ENCODE assay signal across 25 mouse cellular contexts in the genomic region with DNA sequence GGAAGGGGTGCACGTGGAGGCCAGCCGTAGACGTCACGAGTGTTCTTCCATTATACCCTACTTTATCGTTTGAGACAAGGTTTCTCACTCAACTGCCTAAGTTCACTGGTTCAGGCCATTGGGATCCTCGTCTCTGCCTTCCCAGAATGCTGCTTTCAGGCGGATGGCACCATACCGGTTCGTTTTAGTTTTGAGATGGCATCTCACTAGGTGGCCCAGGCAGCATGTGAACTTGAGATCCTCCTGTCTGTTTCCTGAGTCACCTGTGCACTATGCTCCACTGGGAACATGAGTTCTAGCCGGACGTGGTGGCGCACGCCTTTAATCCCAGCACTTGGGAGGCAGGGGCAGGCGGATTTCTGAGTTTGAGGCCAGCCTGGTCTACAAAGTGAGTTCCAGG.
"Had no signal": no experiment of that assay in that cellular context is flagged by ENCODE, and none has a peak within 500 bp of the region (broad histone marks: within the 10 kb centered on the region; RNA-seq: fewer than 3 reads in every experiment).

No protein-coding gene starts in this region.

- H3K4me2 ChIP-seq: heart, embryonic 12.5 days; hindbrain, embryonic 12.5 days; hindbrain, embryonic 14.5 days; limb, embryonic 12.5 days; liver, embryonic 11.5 days; liver, embryonic 13.5 days had no signal

- H3K27ac ChIP-seq: gastrocnemius, adult 2 months; heart, adult 2 months; hindbrain, embryonic 10.5 days; hindbrain, embryonic 12.5 days; hindbrain, embryonic 14.5 days; layer of hippocampus, adult 2 months; left cerebral cortex, adult 2 months; limb, embryonic 10.5 days; limb, embryonic 12.5 days; liver, embryonic 13.5 days had no signal

- DNase-seq: gastrocnemius, adult 2 months; gastrocnemius, postnatal 10 days; gastrocnemius, postnatal 25 days; heart, adult 2 months; heart, postnatal 14 days; heart, postnatal 4 days; kidney, adult 18-20 months; kidney, adult 8-10 months; kidney, postnatal 10 days; kidney, postnatal 25 days; kidney, postnatal 4 days; liver; liver, embryonic 13.5 days had no signal

- H3K9me3 ChIP-seq: heart, embryonic 12.5 days; hindbrain, embryonic 10.5 days; hindbrain, embryonic 12.5 days; limb, embryonic 10.5 days; limb, embryonic 12.5 days; liver, embryonic 13.5 days had no signal

- H3K27me3 ChIP-seq: heart, embryonic 12.5 days; hindbrain, embryonic 12.5 days; limb, embryonic 12.5 days; liver, embryonic 13.5 days had no signal

- H3K36me3 ChIP-seq: hindbrain, embryonic 12.5 days; limb, embryonic 12.5 days; liver, embryonic 13.5 days had no signal

- ATAC-seq: hindbrain, embryonic 16.5 days; inflammation-experienced regulatory T-cells, adult 6 months; intestine, postnatal 0 days had no signal

- H3K4me3 ChIP-seq: gastrocnemius, adult 2 months; heart, adult 2 months; heart, embryonic 12.5 days; hindbrain, embryonic 10.5 days; hindbrain, embryonic 12.5 days; layer of hippocampus, adult 2 months; left cerebral cortex, adult 2 months; limb, embryonic 10.5 days; limb, embryonic 12.5 days; liver, embryonic 13.5 days had no signal

- H3K9ac ChIP-seq: heart, embryonic 12.5 days; hindbrain, embryonic 12.5 days; hindbrain, embryonic 14.5 days; limb, embryonic 12.5 days; liver, embryonic 13.5 days had no signal
